Mouse (Mus musculus): ENCODE data around the gene Trim2. TPM values are rescaled to one million over a fixed set of nuclear protein-coding genes. Genes with fewer than 3 reads are reported as not detected.

The Trim2 gene
- total RNA-seq, 2 experiments from 2014 or later: 6.2 to 7.0 TPM

GRCm38 (mm10) chr3:84287256-84287655 lies 19.4 kb downstream of the Trim2 start:
- no peak for DNase-seq

- no peak for DNase-seq
These were observed 20.4 kb downstream of the Trim2 start for GRCm38 (mm10) chr3:84286311-84286710.

GRCm38 (mm10) chr3:84284796-84285195 lies 21.9 kb downstream of the Trim2 start:
- DNase-seq: no peak

GRCm38 (mm10) chr3:84283524-84283923 lies 23.2 kb downstream of the Trim2 start:
- DNase-seq: no peak

- no peak for DNase-seq
These were observed 24.7 kb downstream of the Trim2 start for GRCm38 (mm10) chr3:84281936-84282371.

- no peak for DNase-seq
These were observed 27.9 kb downstream of the Trim2 start for GRCm38 (mm10) chr3:84278809-84279208.

- peak in 1 of 2 experiments; percentile 11 for DNase-seq
These were observed 31.6 kb downstream of the Trim2 start for GRCm38 (mm10) chr3:84275124-84275523.

- DNase-seq: no peak
These were observed 34.2 kb downstream of the Trim2 start for GRCm38 (mm10) chr3:84272293-84273015.

GRCm38 (mm10) chr3:84271794-84272193 lies 34.9 kb downstream of the Trim2 start:
- peak; percentile 22 to 26 for DNase-seq

- no peak for DNase-seq
These were observed 35.6 kb downstream of the Trim2 start for GRCm38 (mm10) chr3:84271058-84271457.

- DNase-seq: no peak
These were observed 36.1 kb downstream of the Trim2 start for GRCm38 (mm10) chr3:84270624-84270995.

GRCm38 (mm10) chr3:84269987-84270623 lies 36.6 kb downstream of the Trim2 start:
- no peak for DNase-seq

GRCm38 (mm10) chr3:84268434-84268833 lies 38.2 kb downstream of the Trim2 start:
- DNase-seq: no peak

GRCm38 (mm10) chr3:84266391-84266931 lies 40.2 kb downstream of the Trim2 start:
- DNase-seq: no peak

GRCm38 (mm10) chr3:84265084-84265483 lies 41.6 kb downstream of the Trim2 start:
- no peak for DNase-seq

GRCm38 (mm10) chr3:84264395-84264794 lies 42.3 kb downstream of the Trim2 start:
- no peak for DNase-seq

GRCm38 (mm10) chr3:84262804-84263203 lies 43.9 kb downstream of the Trim2 start:
- DNase-seq: no peak

- no peak for DNase-seq
These were observed 44.8 kb downstream of the Trim2 start for GRCm38 (mm10) chr3:84261863-84262262.

- no peak for DNase-seq
These were observed 45.8 kb downstream of the Trim2 start for GRCm38 (mm10) chr3:84260837-84261236.

GRCm38 (mm10) chr3:84260024-84260535 lies 46.6 kb downstream of the Trim2 start:
- peak in 1 of 2 experiments; percentile 9 for DNase-seq

- peak; percentile 82 for DNase-seq
These were observed 47.2 kb downstream of the Trim2 start for GRCm38 (mm10) chr3:84259281-84260023.

- DNase-seq: peak in 1 of 2 experiments; percentile 19
These were observed 48.1 kb downstream of the Trim2 start for GRCm38 (mm10) chr3:84258518-84259031.
